Mouse (Mus musculus) testis, postnatal 10 days (tissue): Measurements from ENCODE around the gene Arpp19.

Experiments
- DNase-seq: peaks from one replicate; pipeline ENCODE4 v3.0.0; 2021; ENCODE audit warnings: low spot score

Arpp19 gene

GRCm38 (mm10) chr9:75102131-75102530, 64.7 kb downstream of the Arpp19 start:
- DNase-seq: no peak
